13 mouse cellular contexts compared by ENCODE assay signal in the genomic region with DNA sequence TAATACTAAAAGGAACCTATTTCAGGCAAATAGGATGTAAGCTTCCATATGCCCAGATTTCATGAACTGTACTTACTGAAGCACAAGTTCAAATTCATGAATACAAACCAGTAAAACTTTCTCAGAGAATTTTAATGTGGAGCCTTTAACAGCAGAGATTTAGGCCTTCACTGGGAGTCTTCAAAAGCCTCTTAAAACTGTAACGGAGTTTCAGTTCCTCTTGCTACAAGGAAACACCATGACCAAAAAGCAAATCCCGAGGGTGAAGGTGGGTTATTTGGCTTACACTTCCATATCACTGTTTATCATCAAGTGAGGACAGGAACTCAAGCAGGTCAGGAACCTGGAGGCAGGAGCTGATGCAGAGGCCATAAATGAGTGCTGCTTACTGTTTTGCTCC.
"Had no signal": no experiment of that assay in that cellular context is flagged by ENCODE, and none has a peak within 500 bp of the region (broad histone marks: within the 10 kb centered on the region; RNA-seq: fewer than 3 reads in every experiment).

No protein-coding gene starts in this region.

- H3K4me2 ChIP-seq: kidney, embryonic 15.5 days; liver, embryonic 13.5 days; lung, embryonic 15.5 days; neural tube, embryonic 13.5 days had no signal

- H3K9me3 ChIP-seq: kidney, embryonic 15.5 days; liver, embryonic 13.5 days; lung, embryonic 15.5 days; neural tube, embryonic 13.5 days had no signal

- H3K4me3 ChIP-seq: kidney, embryonic 15.5 days; liver, embryonic 13.5 days; lung, embryonic 15.5 days; neural tube, embryonic 13.5 days had no signal

- H3K4me1 ChIP-seq: kidney, embryonic 15.5 days; liver, embryonic 13.5 days; lung, embryonic 15.5 days; neural tube, embryonic 13.5 days had no signal

- H3K27me3 ChIP-seq: kidney, embryonic 15.5 days; liver, embryonic 13.5 days; lung, embryonic 15.5 days; neural tube, embryonic 13.5 days had no signal

- DNase-seq: kidney, adult 11 months; kidney, postnatal 14 days; left cerebral cortex, postnatal 4 days; liver, embryonic 13.5 days; liver, postnatal 0 days; lung, postnatal 14 days; midbrain, embryonic 14.5 days; right cerebral cortex, adult 18-20 months; thymus, postnatal 4 days had no signal

- H3K9ac ChIP-seq: kidney, embryonic 15.5 days; liver, embryonic 13.5 days; liver, postnatal 0 days; lung, embryonic 15.5 days; neural tube, embryonic 13.5 days had no signal

- ATAC-seq: liver, postnatal 0 days had no signal

- H3K27ac ChIP-seq: kidney, embryonic 15.5 days; liver, embryonic 13.5 days; lung, embryonic 15.5 days; macrophage; neural tube, embryonic 13.5 days had no signal
